Mouse (Mus musculus) heart, postnatal 0 days (tissue): ENCODE results near the gene Arrb2.

ENCODE experiments used
- CTCF ChIP-seq: IDR thresholded peaks from 2 replicates; pipeline ENCODE4 v1.5.1; 2016; ENCODE audit warnings: antibody characterized with exemption, control low read depth, low read depth
- EP300 ChIP-seq: IDR thresholded peaks from 2 replicates; pipeline ENCODE4 v1.6.1; 2016; ENCODE audit warnings: antibody characterized with exemption, low read depth

GRCm38 (mm10) chr11:70438728-70439374 lies 6.4 kb downstream of the Arrb2 start:
- TF ChIP-seq CTCF (no peak), EP300 (no peak)
